Mouse (Mus musculus): Measurements from ENCODE around the gene B9d1. TPM values are rescaled to one million over a fixed set of nuclear protein-coding genes. Genes with fewer than 3 reads are reported as not detected.

B9d1 gene
- polyA plus RNA-seq, 1 experiment from 2014 or later: 53.0 TPM

DNA sequence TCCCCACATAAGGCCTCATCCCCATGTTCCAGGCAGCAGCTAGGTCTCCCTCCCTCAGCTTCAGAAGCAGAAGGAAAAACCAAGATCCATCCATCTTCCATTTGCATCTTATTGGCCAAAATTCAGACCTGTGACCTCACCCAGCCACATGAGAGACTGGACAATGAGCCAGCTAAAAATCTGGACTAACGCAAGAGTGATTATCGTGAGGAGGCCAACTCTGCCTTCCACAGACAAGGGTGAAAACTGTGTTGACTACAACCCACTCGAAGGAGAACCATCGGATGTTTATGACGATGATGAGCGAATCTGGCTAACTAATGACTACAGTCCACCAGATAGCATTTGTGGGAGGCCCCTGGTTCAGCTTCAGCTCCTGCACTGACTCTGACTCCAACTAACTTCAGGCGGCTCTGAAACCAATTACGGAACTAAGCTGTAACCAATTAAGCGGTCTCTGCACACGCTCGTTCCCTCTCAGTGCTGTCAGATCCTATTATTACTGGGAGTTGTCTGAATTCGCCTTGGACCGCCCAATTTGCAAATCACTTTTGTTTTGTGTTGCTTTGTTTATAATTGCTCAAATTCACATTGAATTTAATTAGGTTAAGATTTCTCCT, 21.6 kb upstream of the B9d1 start:
- Histone ChIP-seq H3K36me3 (replicated peaks) (peaks cover 20% of the 10 kb centered on the region), H3K4me1 (peaks cover 58% of the 10 kb centered on the region), H3K9me3 (no peaks in the 10 kb centered on the region), H3K27ac (peak overlapping the region; percentile 86), H3K27me3 (ENCODE audit: poor library complexity, severe bottlenecking) (no peaks in the 10 kb centered on the region), H3K4me3 (no peak overlapping the region)
- WGBS: 54% methylated on average over 13 of the region's 13 CpGs
- no peak for DNase-seq (ENCODE audit: extremely low spot score, low spot score)

DNA sequence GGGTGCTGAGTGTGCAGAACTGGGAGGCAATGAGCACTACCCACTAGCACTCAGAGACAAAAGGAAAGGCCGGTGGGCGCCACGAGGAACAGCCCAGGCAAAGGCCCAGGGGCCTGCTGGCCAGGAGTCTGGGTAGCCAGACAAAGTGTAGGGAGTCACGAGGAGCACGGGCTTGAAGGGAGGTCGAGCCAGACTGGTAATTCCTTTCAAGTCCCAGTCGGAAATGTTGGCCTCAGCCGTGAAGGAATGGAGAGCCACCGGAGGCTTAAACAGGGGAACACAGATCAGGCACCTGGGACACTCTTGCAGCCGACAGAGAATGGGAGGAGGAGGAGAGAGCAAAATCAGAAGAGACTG, 20.7 kb upstream of the B9d1 start:
- WGBS: 15% methylated on average over 10 of the region's 10 CpGs
- peaks cover 29% of the 10 kb centered on the region for H3K36me3 ChIP-seq (replicated peaks)
- H3K27me3 ChIP-seq (ENCODE audit: poor library complexity, severe bottlenecking): no peaks in the 10 kb centered on the region
- H3K9me3 ChIP-seq: no peaks in the 10 kb centered on the region
- H3K4me3 ChIP-seq: peak overlapping the region; percentile 43
- DNase-seq (ENCODE audit: extremely low spot score, low spot score): no peak
- H3K4me1 ChIP-seq: peaks cover 62% of the 10 kb centered on the region
- H3K27ac ChIP-seq: peak overlapping the region; percentile 86

DNA sequence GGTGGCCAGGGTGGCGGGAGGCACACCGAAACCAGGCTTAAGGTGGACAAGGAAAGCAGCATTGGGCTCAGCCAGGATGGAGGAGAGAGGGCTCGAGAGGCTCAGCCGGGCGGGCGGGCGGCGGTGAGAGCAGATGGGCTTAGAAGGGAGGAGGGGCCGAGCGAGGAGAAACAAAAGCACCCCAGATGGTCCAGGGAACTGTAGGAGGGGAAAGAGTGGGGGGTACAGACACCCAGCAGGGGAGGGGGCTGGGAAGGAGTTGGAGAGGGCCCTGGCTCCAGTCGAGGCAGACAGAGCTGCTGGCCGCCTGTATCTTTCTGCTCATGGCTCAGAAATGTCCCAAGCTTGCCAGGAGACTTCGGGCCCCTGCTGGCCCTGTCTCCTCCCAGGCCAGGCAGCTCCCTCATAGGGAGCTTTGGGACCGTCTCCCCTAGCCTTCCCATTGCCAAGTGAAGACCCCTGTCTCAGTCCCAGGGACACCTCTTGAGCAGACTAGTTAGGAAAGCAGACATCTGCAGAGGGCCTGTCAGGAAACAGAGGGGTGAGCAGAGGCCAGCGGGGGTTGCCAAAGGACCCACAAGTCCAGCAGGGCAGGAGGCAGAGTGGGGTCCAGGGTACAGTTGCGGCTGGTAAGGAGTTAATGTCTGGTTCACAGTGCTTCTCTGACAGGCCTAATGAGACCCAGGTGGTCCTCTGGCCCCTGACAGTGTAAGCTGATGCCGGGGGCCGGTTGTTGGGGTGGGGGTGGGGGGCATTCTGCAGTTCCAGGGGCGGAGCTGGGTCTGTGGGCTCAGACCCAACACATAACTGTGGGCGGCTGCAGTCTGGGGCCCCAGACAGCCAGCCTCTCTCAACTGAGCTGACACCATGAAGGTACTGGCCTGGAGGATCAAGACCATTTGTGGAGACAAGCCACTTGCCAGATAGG, 20.1 kb upstream of the B9d1 start, which contains the start of gene Mfap4:
Gene Mfap4, plus strand, starts transcription at position 819 of the 928 bp plus-strand sequence.
- peak within 1 kb of the TSS; percentile 43 for H3K4me3 ChIP-seq
- H3K4me1 ChIP-seq: peaks cover 64% of the 10 kb centered on the region
- peaks cover 35% of the 10 kb centered on the region for H3K36me3 ChIP-seq (replicated peaks)
- no peaks in the 10 kb centered on the region for H3K27me3 ChIP-seq (ENCODE audit: poor library complexity, severe bottlenecking)
- peak; percentile 72 for DNase-seq (ENCODE audit: extremely low spot score, low spot score)
- 3% methylated on average over 20 of the region's 20 CpGs for WGBS
- H3K9me3 ChIP-seq: no peaks in the 10 kb centered on the region
- peak within 1 kb of the TSS; percentile 86 for H3K27ac ChIP-seq

DNA sequence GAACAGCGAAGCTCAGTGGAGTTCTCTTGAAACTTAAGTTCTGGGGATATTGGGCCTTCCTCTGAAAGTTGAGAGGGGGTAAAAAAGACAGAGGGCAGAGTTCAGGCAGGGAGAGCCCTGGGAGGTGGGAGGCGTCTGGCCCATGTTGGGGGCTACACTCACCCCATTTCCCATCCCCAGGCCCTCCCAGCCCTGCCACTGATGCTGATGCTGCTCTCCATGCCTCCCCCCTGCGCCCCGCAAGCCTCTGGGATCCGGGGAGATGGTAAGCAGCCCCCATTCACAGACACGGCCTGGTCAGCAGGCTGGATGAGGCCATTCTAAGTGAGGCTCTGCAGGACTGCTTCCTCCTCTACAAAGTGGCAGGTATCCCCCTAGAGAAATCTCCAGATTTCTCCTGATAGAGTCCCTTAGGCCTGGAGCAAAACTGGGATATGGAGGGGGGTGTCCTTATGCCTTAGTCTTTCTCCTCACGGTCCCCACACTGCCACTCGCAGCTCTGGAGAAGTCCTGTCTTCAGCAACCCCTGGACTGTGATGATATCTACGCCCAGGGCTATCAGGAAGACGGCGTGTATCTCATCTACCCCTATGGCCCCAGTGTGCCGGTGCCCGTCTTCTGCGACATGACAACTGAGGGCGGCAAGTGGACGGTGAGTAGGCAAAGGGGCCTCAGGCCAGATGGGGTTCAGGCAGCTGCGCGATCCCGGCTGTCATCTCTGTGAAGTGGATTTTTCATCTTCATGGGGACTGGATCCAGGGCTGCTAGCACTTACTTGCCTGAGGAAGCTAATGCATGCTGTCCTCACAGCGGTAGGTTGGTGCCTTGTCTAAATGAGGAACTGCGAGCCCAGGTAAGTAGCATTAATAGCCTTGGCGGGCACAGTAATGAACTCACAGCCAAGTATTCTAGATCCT, 19.1 kb upstream of the B9d1 start:
- Histone ChIP-seq H3K36me3 (replicated peaks) (peaks cover 45% of the 10 kb centered on the region), H3K27ac (peak overlapping the region; percentile 86), H3K4me3 (peak overlapping the region; percentile 43), H3K27me3 (ENCODE audit: poor library complexity, severe bottlenecking) (no peaks in the 10 kb centered on the region), H3K4me1 (peaks cover 73% of the 10 kb centered on the region), H3K9me3 (no peaks in the 10 kb centered on the region)
- 63% methylated on average over 22 of the region's 22 CpGs for WGBS
- no peak for DNase-seq (ENCODE audit: extremely low spot score, low spot score)

DNA sequence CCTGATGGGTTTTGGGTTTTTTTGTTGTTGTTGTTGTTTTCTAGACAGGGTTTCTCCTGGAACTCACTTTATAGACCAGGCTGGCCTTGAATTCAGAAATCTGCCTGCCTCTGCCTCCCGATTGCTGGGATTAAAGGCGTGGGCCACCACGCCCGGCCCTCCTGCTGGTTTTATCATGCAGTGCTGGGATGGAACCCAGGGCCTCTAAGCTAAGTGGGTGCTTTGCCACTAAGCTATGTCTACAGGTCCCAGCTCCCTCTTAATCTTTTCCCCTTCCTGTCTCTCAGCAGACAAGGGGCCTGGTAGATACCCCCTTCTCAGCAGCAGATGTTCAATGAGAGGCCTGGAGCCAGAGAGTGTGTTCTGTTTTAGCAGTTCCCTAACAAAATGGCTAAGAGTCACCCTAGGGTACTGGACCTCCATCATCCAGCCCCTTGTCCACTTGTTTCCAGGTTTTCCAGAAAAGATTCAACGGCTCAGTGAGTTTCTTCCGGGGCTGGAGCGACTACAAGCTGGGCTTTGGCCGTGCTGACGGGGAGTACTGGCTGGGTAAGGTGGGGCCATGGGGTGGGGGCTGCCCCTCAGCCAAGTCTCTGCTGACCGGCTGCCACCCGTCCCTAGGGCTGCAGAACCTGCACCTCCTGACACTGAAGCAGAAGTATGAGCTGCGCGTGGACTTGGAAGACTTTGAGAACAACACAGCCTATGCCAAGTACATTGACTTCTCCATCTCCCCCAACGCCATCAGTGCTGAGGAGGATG, 18.3 kb upstream of the B9d1 start:
- no peaks in the 10 kb centered on the region for H3K9me3 ChIP-seq
- WGBS: 93% methylated on average over 14 of the region's 14 CpGs
- peak overlapping the region; percentile 43 for H3K4me3 ChIP-seq
- H3K4me1 ChIP-seq: peaks cover 71% of the 10 kb centered on the region
- H3K27me3 ChIP-seq (ENCODE audit: poor library complexity, severe bottlenecking): no peaks in the 10 kb centered on the region
- H3K36me3 ChIP-seq (replicated peaks): peaks cover 53% of the 10 kb centered on the region
- peak overlapping the region; percentile 86 for H3K27ac ChIP-seq
- DNase-seq (ENCODE audit: extremely low spot score, low spot score): no peak

DNA sequence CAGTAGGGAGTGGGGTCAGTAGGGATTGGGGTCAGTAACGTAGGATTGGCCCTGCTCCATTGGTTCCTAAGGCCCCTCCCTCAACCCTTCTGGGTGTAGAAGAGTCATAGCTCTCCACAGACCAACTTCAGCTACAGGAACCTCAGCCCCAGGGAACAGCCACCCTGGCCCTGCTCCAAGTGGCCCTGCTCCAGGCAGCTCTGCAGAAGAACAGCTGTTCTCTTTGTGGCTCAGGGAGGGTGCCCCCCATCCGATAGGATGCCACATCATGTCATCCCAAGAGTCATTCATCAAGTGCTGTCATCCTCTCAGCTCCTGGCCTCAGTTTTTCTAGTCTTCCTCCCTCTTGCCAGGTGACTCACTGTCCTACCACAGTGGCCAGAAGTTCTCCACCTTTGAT, 17.5 kb upstream of the B9d1 start:
- no peaks in the 10 kb centered on the region for H3K9me3 ChIP-seq
- H3K4me1 ChIP-seq: peaks cover 68% of the 10 kb centered on the region
- H3K27me3 ChIP-seq (ENCODE audit: poor library complexity, severe bottlenecking): no peaks in the 10 kb centered on the region
- no peak for DNase-seq (ENCODE audit: extremely low spot score, low spot score)
- H3K4me3 ChIP-seq: no peak overlapping the region
- WGBS: 94% methylated on average over 2 of the region's 2 CpGs
- no peak overlapping the region for H3K27ac ChIP-seq
- peaks cover 61% of the 10 kb centered on the region for H3K36me3 ChIP-seq (replicated peaks)

DNA sequence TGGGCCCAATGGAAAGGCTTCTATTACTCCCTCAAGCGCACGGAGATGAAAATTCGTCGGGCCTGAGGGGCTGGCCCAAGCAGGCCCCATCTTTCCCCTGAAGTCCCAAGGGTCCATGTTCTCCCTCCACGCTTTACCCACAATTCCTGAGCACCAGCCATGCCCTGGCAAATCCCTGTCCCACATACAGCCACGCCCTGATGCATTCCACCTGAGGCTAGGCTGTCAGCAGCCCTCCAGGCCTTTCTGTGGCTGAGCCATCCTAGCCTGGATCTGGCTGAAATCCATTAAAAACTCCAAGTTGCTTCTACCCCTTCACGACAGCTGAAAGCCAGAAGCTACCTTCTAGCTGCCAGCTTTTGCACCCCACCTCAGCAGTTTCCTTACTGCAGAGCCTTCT, 17.0 kb upstream of the B9d1 start:
- Histone ChIP-seq H3K27ac (no peak overlapping the region), H3K27me3 (ENCODE audit: poor library complexity, severe bottlenecking) (no peaks in the 10 kb centered on the region), H3K4me3 (no peak overlapping the region), H3K36me3 (replicated peaks) (peaks cover 66% of the 10 kb centered on the region), H3K9me3 (no peaks in the 10 kb centered on the region), H3K4me1 (peaks cover 72% of the 10 kb centered on the region)
- no peak for DNase-seq (ENCODE audit: extremely low spot score, low spot score)
- WGBS: 85% methylated on average over 7 of the region's 7 CpGs

DNA sequence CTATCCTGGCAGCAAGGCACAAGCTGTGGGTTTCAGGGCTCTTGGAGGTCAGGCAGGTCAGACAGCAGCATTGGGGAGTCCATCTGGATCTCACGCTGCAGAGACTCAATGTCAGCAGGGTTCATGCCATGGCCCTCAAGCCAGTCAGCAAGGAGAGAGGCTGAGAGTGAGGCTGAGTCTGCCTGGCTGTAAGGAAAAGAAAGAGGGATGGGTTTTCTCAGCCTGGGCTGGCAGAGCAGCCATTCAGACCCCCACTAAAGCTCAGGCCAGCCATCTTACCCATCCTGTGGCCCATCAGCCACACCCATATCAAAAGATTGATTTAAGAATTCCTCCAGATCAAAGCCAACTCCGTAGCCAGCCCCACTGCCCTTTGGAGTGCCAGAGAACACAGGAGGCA, 15.9 kb upstream of the B9d1 start:
- H3K36me3 ChIP-seq (replicated peaks): peaks cover 69% of the 10 kb centered on the region
- no peaks in the 10 kb centered on the region for H3K27me3 ChIP-seq (ENCODE audit: poor library complexity, severe bottlenecking)
- H3K27ac ChIP-seq: no peak overlapping the region
- peaks cover 69% of the 10 kb centered on the region for H3K4me1 ChIP-seq
- no peak overlapping the region for H3K4me3 ChIP-seq
- DNase-seq (ENCODE audit: extremely low spot score, low spot score): no peak
- WGBS: 88% methylated on average over 2 of the region's 2 CpGs
- H3K9me3 ChIP-seq: no peaks in the 10 kb centered on the region

DNA sequence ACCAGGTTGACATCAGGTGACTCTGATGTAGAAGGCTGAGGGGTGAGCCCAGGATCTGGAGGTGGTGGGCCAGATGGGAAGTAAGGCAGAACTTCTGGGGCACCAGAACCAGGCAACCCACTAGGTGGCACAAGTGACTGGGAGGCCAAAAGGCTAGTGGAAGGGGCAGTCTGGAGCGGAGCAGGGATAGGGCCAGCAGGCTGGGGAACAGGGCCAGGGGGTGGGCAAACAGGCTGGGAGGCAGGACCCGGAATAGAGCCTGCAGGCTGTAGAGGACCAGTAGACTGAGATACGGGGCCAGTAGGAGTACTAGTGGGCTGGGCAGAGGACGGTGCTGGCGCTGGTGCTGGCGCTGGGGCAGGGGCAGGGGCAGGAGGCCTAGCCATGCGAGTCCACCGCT, 15.1 kb upstream of the B9d1 start:
- 93% methylated on average over 8 of the region's 8 CpGs for WGBS
- Histone ChIP-seq H3K36me3 (replicated peaks) (peaks cover 69% of the 10 kb centered on the region), H3K4me1 (peaks cover 63% of the 10 kb centered on the region), H3K4me3 (no peak overlapping the region), H3K27ac (peak overlapping the region; percentile 44; the same call in 1 of the 2 replicates), H3K27me3 (ENCODE audit: poor library complexity, severe bottlenecking) (no peaks in the 10 kb centered on the region), H3K9me3 (no peaks in the 10 kb centered on the region)
- no peak for DNase-seq (ENCODE audit: extremely low spot score, low spot score)

DNA sequence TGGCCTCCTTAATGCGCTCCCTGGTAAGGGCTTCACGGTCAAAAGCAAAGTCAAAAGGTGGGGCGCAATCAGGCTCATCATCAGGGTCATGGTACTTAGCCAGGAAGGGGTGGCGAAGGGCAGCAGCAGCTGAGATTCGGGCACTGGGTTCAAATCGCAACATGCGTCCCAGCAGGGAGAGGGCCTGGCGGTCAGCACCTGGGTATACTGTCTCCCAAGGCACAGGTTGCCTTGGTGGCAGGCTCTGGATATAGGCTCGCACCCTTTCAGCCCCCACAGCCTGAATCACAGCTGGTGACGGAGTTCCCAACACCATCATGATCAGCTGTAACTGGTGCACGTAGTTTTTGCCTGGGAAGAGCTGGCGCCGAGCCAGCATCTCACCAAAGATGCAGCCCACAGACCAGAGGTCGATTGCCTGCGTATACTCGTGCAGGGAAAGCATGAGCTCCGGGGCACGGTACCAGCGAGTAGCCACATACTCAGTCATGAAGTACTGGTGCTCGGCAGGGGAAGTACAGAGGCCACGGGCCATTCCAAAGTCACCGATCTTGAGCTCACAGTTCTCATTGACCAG, 13.9 kb upstream of the B9d1 start:
- no peak overlapping the region for H3K27ac ChIP-seq
- H3K36me3 ChIP-seq (replicated peaks): peaks cover 69% of the 10 kb centered on the region
- H3K27me3 ChIP-seq (ENCODE audit: poor library complexity, severe bottlenecking): no peaks in the 10 kb centered on the region
- no peak for DNase-seq (ENCODE audit: extremely low spot score, low spot score)
- no peak overlapping the region for H3K4me3 ChIP-seq
- no peaks in the 10 kb centered on the region for H3K9me3 ChIP-seq
- 97% methylated on average over 22 of the region's 22 CpGs for WGBS
- H3K4me1 ChIP-seq: peaks cover 56% of the 10 kb centered on the region

DNA sequence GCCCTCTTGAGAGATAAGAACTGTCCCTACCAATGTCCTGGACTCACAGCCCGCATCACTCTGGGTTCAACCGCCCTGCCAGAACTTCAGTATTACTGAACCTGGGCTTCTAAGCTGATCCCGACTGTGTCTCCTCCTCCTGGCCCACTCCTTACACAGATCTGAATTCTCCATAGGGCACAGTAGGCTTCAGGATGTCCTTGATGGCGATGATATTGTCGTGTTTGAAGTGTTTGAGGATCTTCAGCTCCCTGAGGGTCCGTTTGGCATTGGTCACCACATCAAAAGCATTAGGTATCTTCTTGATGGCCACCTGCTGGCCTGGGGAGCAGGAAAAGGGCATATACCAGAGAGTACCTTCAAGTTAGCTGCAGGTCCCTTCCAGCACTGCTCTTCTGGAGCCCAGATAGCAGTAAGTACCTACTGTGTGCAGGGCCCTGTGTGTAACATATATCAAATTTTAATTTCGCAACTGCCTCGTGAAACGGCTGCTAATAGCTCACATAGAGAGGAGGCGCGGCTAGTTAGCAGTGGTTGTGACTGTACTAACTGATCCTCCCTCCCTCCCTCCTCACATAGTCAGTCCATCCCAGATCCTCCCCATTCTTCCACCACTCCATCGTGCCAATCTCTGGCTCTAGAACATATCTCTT, 12.1 kb upstream of the B9d1 start:
- H3K9me3 ChIP-seq: no peaks in the 10 kb centered on the region
- no peaks in the 10 kb centered on the region for H3K27me3 ChIP-seq (ENCODE audit: poor library complexity, severe bottlenecking)
- peaks cover 54% of the 10 kb centered on the region for H3K36me3 ChIP-seq (replicated peaks)
- H3K27ac ChIP-seq: peak overlapping the region; percentile 93
- no peak for DNase-seq (ENCODE audit: extremely low spot score, low spot score)
- WGBS: 86% methylated on average over 12 of the region's 12 CpGs
- H3K4me1 ChIP-seq: peaks cover 38% of the 10 kb centered on the region
- peak overlapping the region; percentile 91 for H3K4me3 ChIP-seq
